ENCODE assay signal across 12 mouse cellular contexts in the genomic region with DNA sequence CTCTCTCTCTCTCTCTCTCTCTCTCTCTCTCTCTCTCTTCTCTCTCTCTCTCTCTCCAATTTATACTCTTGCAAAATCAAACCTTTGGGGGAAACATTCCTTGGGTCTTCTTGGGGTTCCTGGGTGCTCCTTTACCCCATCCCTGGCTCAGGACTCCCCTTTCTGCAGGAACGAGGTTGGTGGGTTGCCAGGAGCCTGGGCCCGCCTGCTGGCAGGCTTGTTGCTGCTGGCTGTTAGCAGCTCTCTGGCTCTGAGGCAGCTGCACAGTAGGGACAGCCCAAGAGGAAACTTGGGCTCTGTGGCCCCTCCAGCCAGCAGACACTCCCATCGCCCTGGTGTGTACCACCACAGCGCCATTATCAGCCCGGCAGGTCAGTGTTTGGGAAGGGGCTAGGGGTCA. TPM values are rescaled to one million over a fixed set of nuclear protein-coding genes. Genes with fewer than 3 reads are reported as not detected.
A peak's percentile ranks its signal among the peaks of the same experiment; 100 is the strongest.
DNase-seq lines count a peak whose midpoint lies in the region; ATAC-seq lines count a peak whose summit lies in the region.
"Had no signal": no experiment of that assay in that cellular context is flagged by ENCODE, and none has a peak within 500 bp of the region (broad histone marks: within the 10 kb centered on the region; RNA-seq: fewer than 3 reads in every experiment).

No protein-coding gene starts in this region.

- H3K4me2 ChIP-seq in forebrain, embryonic 11.5 days (ENCODE audit: low read depth, low read length, severe bottlenecking) = no peak overlapping the region
- no peak overlapping the region for H3K4me2 ChIP-seq in liver, embryonic 11.5 days

- 79% methylated on average over 5 of the region's 5 CpGs for WGBS in forebrain, embryonic 11.5 days
- WGBS in forebrain, embryonic 10.5 days = 81% methylated on average over 5 of the region's 5 CpGs
- WGBS in liver, embryonic 11.5 days = 90% methylated on average over 5 of the region's 5 CpGs

- no peaks in the 10 kb centered on the region for H3K4me1 ChIP-seq in forebrain, embryonic 11.5 days (replicated peaks; ENCODE audit: control insufficient read depth, insufficient read depth, low read length)
- H3K4me1 ChIP-seq in forebrain, embryonic 10.5 days = peaks cover 20% of the 10 kb centered on the region
- H3K4me1 ChIP-seq in liver, embryonic 11.5 days (replicated peaks; ENCODE audit: control insufficient read depth, insufficient read depth, low read length) = no peaks in the 10 kb centered on the region

- no peak for ATAC-seq in forebrain, embryonic 11.5 days (replicated peaks; ENCODE audit: low FRiP score)
- no peak for ATAC-seq in liver, embryonic 11.5 days (replicated peaks; ENCODE audit: low FRiP score)

- no peaks in the 10 kb centered on the region for H3K9me3 ChIP-seq in forebrain, embryonic 11.5 days (ENCODE audit: control insufficient read depth, low read length)
- no peaks in the 10 kb centered on the region for H3K9me3 ChIP-seq in forebrain, embryonic 10.5 days
- H3K9me3 ChIP-seq in liver, embryonic 11.5 days (ENCODE audit: control insufficient read depth, low read length) = no peaks in the 10 kb centered on the region
- H3K9me3 ChIP-seq: hindbrain, embryonic 10.5 days; megakaryocyte, embryonic 14.5 days had no signal

- DNase-seq in forebrain, embryonic 11.5 days (ENCODE audit: low spot score) = peak; percentile 40
- no peak for DNase-seq in forebrain, embryonic 10.5 days (ENCODE audit: extremely low spot score, low spot score)
- DNase-seq in layer of hippocampus, postnatal 10 days (ENCODE audit: low spot score in 2 of 2) = peak; percentile 65 to 74
- no peak for DNase-seq in layer of hippocampus, adult 9-10 months (ENCODE audit: low spot score)
- DNase-seq in Muller cell, postnatal 12 days (ENCODE audit: inconsistent ontology term) = peak; percentile 60
- DNase-seq in gastrocnemius, postnatal 25 days = peak; percentile 41
- DNase-seq in embryo, embryonic 10.5 days (ENCODE audit: low spot score) = no peak
- no peak for DNase-seq in liver, embryonic 11.5 days (ENCODE audit: low spot score)

- no peak overlapping the region for H3K9ac ChIP-seq in forebrain, embryonic 11.5 days (ENCODE audit: low read length)
- no peak overlapping the region for H3K9ac ChIP-seq in liver, embryonic 11.5 days (ENCODE audit: low read depth, low read length)

- no peaks in the 10 kb centered on the region for H3K27me3 ChIP-seq in forebrain, embryonic 11.5 days (ENCODE audit: control insufficient read depth, insufficient read depth, low read length)
- H3K27me3 ChIP-seq in forebrain, embryonic 10.5 days (ENCODE audit: poor library complexity, severe bottlenecking) = no peaks in the 10 kb centered on the region
- H3K27me3 ChIP-seq in liver, embryonic 11.5 days (replicated peaks; ENCODE audit: control insufficient read depth, insufficient read depth, low read length) = no peaks in the 10 kb centered on the region; the same call in 1 of the 2 replicates

- H3K27ac ChIP-seq in forebrain, embryonic 11.5 days (ENCODE audit: low read depth, low read length) = no peak overlapping the region
- H3K27ac ChIP-seq in forebrain, embryonic 10.5 days = no peak overlapping the region
- H3K27ac ChIP-seq in liver, embryonic 11.5 days (ENCODE audit: low read depth, low read length) = no peak overlapping the region

- no peak overlapping the region for H3K4me3 ChIP-seq in forebrain, embryonic 11.5 days (ENCODE audit: low read depth, low read length)
- no peak overlapping the region for H3K4me3 ChIP-seq in forebrain, embryonic 10.5 days
- H3K4me3 ChIP-seq in liver, embryonic 11.5 days (ENCODE audit: low read depth, low read length) = no peak overlapping the region
- H3K4me3 ChIP-seq: hindbrain, embryonic 10.5 days; megakaryocyte, embryonic 14.5 days had no signal

- no peaks in the 10 kb centered on the region for H3K36me3 ChIP-seq in forebrain, embryonic 11.5 days (ENCODE audit: control insufficient read depth, insufficient read depth, low read length)
- no peaks in the 10 kb centered on the region for H3K36me3 ChIP-seq in forebrain, embryonic 10.5 days (replicated peaks)
- no peaks in the 10 kb centered on the region for H3K36me3 ChIP-seq in liver, embryonic 11.5 days (ENCODE audit: control insufficient read depth, insufficient read depth, low read length)
- H3K36me3 ChIP-seq: hindbrain, embryonic 10.5 days had no signal

RNA-seq across cellular contexts. Expression of gene Ggt6, which starts 0.9 kb away (rescaled TPM):
- polyA plus RNA-seq in forebrain, embryonic 11.5 days (2014; fragmentation: Nextera tagmentation; extraction: Ambion mirVana) = not detected in 2 replicates
- polyA plus RNA-seq in forebrain, embryonic 10.5 days (2016; fragmentation: Nextera tagmentation; extraction: Ambion mirVana) = not detected in 2 replicates
- not detected for total RNA-seq in layer of hippocampus, postnatal 10 days (2021)
- total RNA-seq in gastrocnemius, postnatal 25 days (2021) = under 1 TPM; 0.38 TPM
- not detected in 2 replicates for polyA plus RNA-seq in liver, embryonic 11.5 days (2014; fragmentation: Nextera tagmentation; extraction: Ambion mirVana)
- total RNA-seq: left cerebral cortex, postnatal 25 days had no signal
- polyA plus RNA-seq: hindbrain, embryonic 10.5 days; neural tube, embryonic 14.5 days had no signal

RNA-seq across cellular contexts. Expression of gene Mybbp1a, which starts 4.9 kb away (rescaled TPM):
- 165 and 166 TPM in 2 replicates for polyA plus RNA-seq in forebrain, embryonic 11.5 days (2014; fragmentation: Nextera tagmentation; extraction: Ambion mirVana)
- polyA plus RNA-seq in forebrain, embryonic 10.5 days (2016; fragmentation: Nextera tagmentation; extraction: Ambion mirVana) = 248 and 256 TPM in 2 replicates
- total RNA-seq in layer of hippocampus, postnatal 10 days (2021) = 10 to 100 TPM; 50.2 to 55.0 TPM
- total RNA-seq in gastrocnemius, postnatal 25 days (2021) = 10 to 100 TPM; 52.1 to 56.5 TPM
- 263 and 272 TPM in 2 replicates for polyA plus RNA-seq in liver, embryonic 11.5 days (2014; fragmentation: Nextera tagmentation; extraction: Ambion mirVana)

RNA-seq across cellular contexts. Expression of gene Smtnl2, which starts 24.8 kb away (rescaled TPM):
- 5.0 and 7.0 TPM in 2 replicates for polyA plus RNA-seq in forebrain, embryonic 11.5 days (2014; fragmentation: Nextera tagmentation; extraction: Ambion mirVana)
- 10.6 and 12.5 TPM in 2 replicates for polyA plus RNA-seq in forebrain, embryonic 10.5 days (2016; fragmentation: Nextera tagmentation; extraction: Ambion mirVana)
- total RNA-seq in layer of hippocampus, postnatal 10 days (2021) = 1 to 10 TPM; 4.5 to 5.0 TPM
- total RNA-seq in gastrocnemius, postnatal 25 days (2021) = 100 to 1,000 TPM; 219 to 223 TPM
- 22.9 and 24.8 TPM in 2 replicates for polyA plus RNA-seq in liver, embryonic 11.5 days (2014; fragmentation: Nextera tagmentation; extraction: Ambion mirVana)

RNA-seq across cellular contexts. Expression of gene Spns2, which starts 53.4 kb away (rescaled TPM):
- polyA plus RNA-seq in forebrain, embryonic 11.5 days (2014; fragmentation: Nextera tagmentation; extraction: Ambion mirVana) = 4.0 and 4.8 TPM in 2 replicates
- polyA plus RNA-seq in forebrain, embryonic 10.5 days (2016; fragmentation: Nextera tagmentation; extraction: Ambion mirVana) = 2.0 and 3.0 TPM in 2 replicates
- total RNA-seq in layer of hippocampus, postnatal 10 days (2021) = 10 to 100 TPM; 58.4 to 59.6 TPM
- 10 to 100 TPM; 12.4 to 16.9 TPM for total RNA-seq in gastrocnemius, postnatal 25 days (2021)
- polyA plus RNA-seq in liver, embryonic 11.5 days (2014; fragmentation: Nextera tagmentation; extraction: Ambion mirVana) = 20.0 and 21.0 TPM in 2 replicates

Comparison
In these comparisons a context has a peak if more than half of its experiments do, and no peak if none do; other contexts are left out.
1. DNase-seq: peak in forebrain, embryonic 11.5 days (single experiment), layer of hippocampus, postnatal 10 days (2 of 2), Muller cell, postnatal 12 days (single experiment) and gastrocnemius, postnatal 25 days (single experiment); none in forebrain, embryonic 10.5 days (single experiment), layer of hippocampus, adult 9-10 months (single experiment), embryo, embryonic 10.5 days (single experiment) and liver, embryonic 11.5 days (single experiment).